Mouse (Mus musculus): ENCODE measurements at regions not wholly inside any gene's neighbourhood (a gene's known extent, or its start where the extent isn't known, plus 50 kb on each side); places are given as distances from the start of the nearest gene placed in this dataset.

- no peak for TF ChIP-seq CTCF (IDR thresholded peaks at IDR 0.05; ENCODE audit: borderline replicate concordance, control insufficient read depth, extremely low read depth, insufficient read depth, low read length, poor library complexity)
- TF ChIP-seq POLR2A (IDR thresholded peaks at IDR 0.05; ENCODE audit: control insufficient read depth, extremely low read depth, insufficient read depth, low read length, poor library complexity): no peak
Measured at GRCm38 (mm10) chr2:79076115-79076514, 179.1 kb upstream of the Itga4 start.
